Mouse (Mus musculus) gastrocnemius, adult 2 months (tissue): Measurements from ENCODE around the gene Egfr. TPM values are rescaled to one million over a fixed set of nuclear protein-coding genes. Genes with fewer than 3 reads are reported as not detected.

ENCODE experiments used
- DNase-seq: peaks from one replicate; pipeline ENCODE4 v3.0.0; 2022
- H3K27ac ChIP-seq: fragments of 200-600 bp; 2 replicates; pipeline ENCODE4 v1.8.1; 2022; ENCODE audit warnings: mild to moderate bottlenecking
- H3K4me3 ChIP-seq: fragments of 200-600 bp; 2 replicates; pipeline ENCODE4 v1.8.1; 2022; ENCODE audit warnings: mild to moderate bottlenecking, moderate library complexity
- CTCF ChIP-seq: fragments of 200-600 bp; IDR thresholded peaks from 2 replicates; pipeline ENCODE4 v1.8.1; 2022; ENCODE audit warnings: antibody characterized with exemption, mild to moderate bottlenecking, moderate library complexity
- intact Hi-C: fragments of 180-260 bp; cut with DNase I; formaldehyde crosslinking; loops from one replicate; pipeline ENCODE4 v1.15.1; 2025
- total RNA-seq, 2 experiments: library from RNA; stranded (reverse); gene quantifications; 2 replicates each; pipeline ENCODE4 v1.2.3; 2021

Egfr gene
- total RNA-seq, 2 experiments from 2014 or later = 12.2 to 14.7 TPM

GRCm38 (mm10) chr11:16792638-16793585, 40.9 kb downstream of the Egfr start:
- intact Hi-C loops = no loop called here

DNA sequence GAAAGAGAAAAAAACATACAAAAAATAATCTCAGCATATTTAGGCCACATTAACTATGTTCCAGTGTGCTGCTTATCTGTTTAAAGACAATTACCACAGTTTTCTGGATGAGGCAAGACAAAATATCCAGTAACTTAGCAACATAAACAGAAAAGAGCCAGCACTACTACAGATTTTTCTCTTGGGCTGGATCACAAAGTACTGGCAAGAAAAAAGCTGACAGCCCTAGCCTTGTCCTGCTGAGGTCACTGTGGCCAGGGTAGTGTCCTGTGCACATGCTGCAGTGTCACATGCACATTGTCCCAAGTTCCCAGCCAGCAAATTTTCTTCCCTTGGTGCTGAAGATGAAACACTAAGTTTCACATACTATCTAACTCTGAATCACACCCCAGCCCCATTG, 43.0 kb downstream of the Egfr start:
- intact Hi-C loops = no loop called here

More at GRCm38 (mm10) chr11:16792638-16793585, 40.9 kb downstream of the Egfr start:
- peak overlapping the region; percentile 88 for H3K27ac ChIP-seq
- DNase-seq = no peak
- no peak for TF ChIP-seq CTCF
- H3K4me3 ChIP-seq = no peak overlapping the region; the same call in none of the 2 replicates

GRCm38 (mm10) chr11:16795513-16795912, 43.5 kb downstream of the Egfr start:
- TF ChIP-seq CTCF = no peak
- DNase-seq = no peak
- H3K4me3 ChIP-seq = no peak overlapping the region
- intact Hi-C loops = no loop called here
- H3K27ac ChIP-seq = peak overlapping the region; percentile 88

More for the DNA sequence above, 43.0 kb downstream of the Egfr start:
- TF ChIP-seq CTCF = no peak
- peak; percentile 66 for DNase-seq
- Histone ChIP-seq H3K27ac (peak overlapping the region; percentile 88), H3K4me3 (no peak overlapping the region)

- intact Hi-C loops = no loop called here
- no peak overlapping the region for H3K4me3 ChIP-seq
- peak overlapping the region; percentile 88 for H3K27ac ChIP-seq
- no peak for DNase-seq
- no peak for TF ChIP-seq CTCF
Observed at GRCm38 (mm10) chr11:16797456-16797855, 45.5 kb downstream of the Egfr start.

DNA sequence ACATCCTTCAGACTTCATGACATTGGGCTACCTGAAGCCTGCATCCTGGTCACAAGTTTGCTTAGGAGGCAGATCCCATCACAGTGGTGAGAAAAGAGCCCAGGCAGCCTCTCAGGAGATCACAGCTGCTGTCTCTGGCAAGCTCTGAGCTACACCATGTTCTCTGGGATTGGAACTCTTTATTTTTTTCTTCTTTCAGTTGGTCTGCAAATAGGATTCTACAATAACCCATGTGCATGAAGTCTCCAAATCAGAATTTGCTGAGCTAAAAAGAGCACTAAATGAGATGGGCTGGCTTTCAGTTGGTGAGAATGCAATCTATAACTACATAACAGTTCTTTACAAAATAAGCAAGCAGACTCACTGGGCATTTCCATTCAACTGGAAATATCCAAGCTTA, 46.1 kb downstream of the Egfr start:
- DNase-seq = peak; percentile 74
- H3K4me3 ChIP-seq = no peak overlapping the region
- TF ChIP-seq CTCF = no peak
- peak overlapping the region; percentile 88 for H3K27ac ChIP-seq
- intact Hi-C loops = no loop called here

DNA sequence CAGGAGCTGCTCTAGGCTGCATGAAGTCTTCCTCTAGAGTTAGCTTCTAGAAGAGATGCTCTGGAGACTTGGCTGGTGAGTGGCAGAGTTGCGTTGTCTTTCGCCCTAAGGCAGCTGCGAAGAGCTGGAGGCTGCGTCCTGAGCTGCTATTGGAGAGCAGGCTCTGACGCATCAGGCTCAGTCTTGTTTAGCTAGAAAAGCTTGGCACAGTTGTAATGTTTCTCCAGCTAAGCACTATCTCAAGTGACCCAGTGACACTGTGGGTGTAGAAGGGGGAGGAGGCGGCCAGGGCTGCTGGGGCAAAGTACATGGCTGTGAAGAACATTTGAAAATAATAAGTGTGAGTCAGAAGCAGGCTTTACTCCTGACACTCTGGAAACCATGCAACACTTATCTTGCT, 48.5 kb downstream of the Egfr start:
- peak; percentile 85 for DNase-seq
- no peak for TF ChIP-seq CTCF
- H3K27ac ChIP-seq = peak overlapping the region; percentile 88
- intact Hi-C loops = no loop called here
- H3K4me3 ChIP-seq = peak overlapping the region; percentile 52

DNA sequence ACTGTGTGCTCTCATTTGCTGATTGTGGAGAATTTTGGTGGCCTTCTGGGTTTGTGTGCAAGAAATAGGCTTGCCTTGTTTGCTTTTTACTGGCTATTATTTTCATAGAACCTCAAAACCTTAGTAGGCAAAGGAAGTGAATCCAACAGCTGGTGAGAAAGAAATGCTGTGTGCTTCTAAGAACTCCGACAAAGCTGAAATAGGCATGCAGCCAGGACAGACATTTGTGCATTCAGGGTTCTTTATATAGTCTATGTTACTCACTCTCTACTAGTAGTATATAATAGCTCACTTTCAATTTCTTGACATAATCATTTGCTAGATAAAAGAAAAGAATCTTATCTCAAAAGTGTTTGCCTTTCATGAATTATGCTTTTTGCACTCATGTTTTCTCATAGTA, 50.7 kb downstream of the Egfr start:
- intact Hi-C loops = no loop called here
- H3K27ac ChIP-seq = peak overlapping the region; percentile 28; the same call in 1 of the 2 replicates
- H3K4me3 ChIP-seq = no peak overlapping the region
- no peak for TF ChIP-seq CTCF
- DNase-seq = no peak

- no peak for TF ChIP-seq CTCF
- Histone ChIP-seq H3K27ac (no peak overlapping the region), H3K4me3 (no peak overlapping the region)
- no peak for DNase-seq
- intact Hi-C loops = no loop called here
Observed at GRCm38 (mm10) chr11:16804016-16804415, 52.0 kb downstream of the Egfr start.

- DNase-seq = no peak
- no peak for TF ChIP-seq CTCF
- intact Hi-C loops = no loop called here
- Histone ChIP-seq H3K27ac (no peak overlapping the region), H3K4me3 (no peak overlapping the region)
Observed at GRCm38 (mm10) chr11:16805886-16806285, 53.9 kb downstream of the Egfr start.

- Histone ChIP-seq H3K4me3 (no peak overlapping the region), H3K27ac (peak overlapping the region; percentile 72)
- no peak for DNase-seq
- intact Hi-C loops = no loop called here
- no peak for TF ChIP-seq CTCF
Observed at GRCm38 (mm10) chr11:16809161-16809967, 57.4 kb downstream of the Egfr start.

GRCm38 (mm10) chr11:16810086-16810485, 58.1 kb downstream of the Egfr start:
- no peak for TF ChIP-seq CTCF
- no peak for DNase-seq
- Histone ChIP-seq H3K4me3 (no peak overlapping the region), H3K27ac (peak overlapping the region; percentile 72)
- intact Hi-C loops = no loop called here

DNA sequence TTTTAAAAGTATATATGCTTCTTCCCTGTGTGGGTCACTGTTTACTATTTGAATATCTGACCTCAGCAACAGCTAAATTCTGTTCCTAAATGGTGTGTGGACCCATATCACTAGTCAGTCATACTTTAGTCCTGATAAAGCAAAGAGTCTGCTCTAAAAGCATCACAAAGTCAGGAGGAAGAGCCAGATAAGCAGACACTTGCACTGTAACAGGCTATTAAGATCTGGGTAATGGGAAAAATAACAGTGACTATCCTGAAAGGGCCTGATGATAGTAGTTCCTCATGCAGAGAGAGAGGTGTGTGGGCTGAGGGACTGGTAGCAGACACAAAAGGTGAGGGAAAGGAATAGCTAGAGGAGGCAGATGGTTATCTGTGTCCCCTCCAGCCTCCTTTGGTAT, 61.3 kb downstream of the Egfr start:
- TF ChIP-seq CTCF = no peak
- H3K27ac ChIP-seq = peak overlapping the region; percentile 38; the same call in 1 of the 2 replicates
- no peak overlapping the region for H3K4me3 ChIP-seq
- intact Hi-C loops = no loop called here
- no peak for DNase-seq

- Histone ChIP-seq H3K27ac (peak overlapping the region; percentile 79), H3K4me3 (peak overlapping the region; percentile 45)
- intact Hi-C loops = no loop called here
- DNase-seq = peak; percentile 79
- no peak for TF ChIP-seq CTCF
Observed at GRCm38 (mm10) chr11:16816414-16816813, 64.4 kb downstream of the Egfr start.
